Mouse (Mus musculus) stomach, postnatal 0 days (tissue): ENCODE data around the gene Olfr815. TPM values are rescaled to one million over a fixed set of nuclear protein-coding genes. Genes with fewer than 3 reads are reported as not detected.
"Not testable (repeated sequence)": the region's sequence is repeated elsewhere in the genome, so short reads cannot be mapped to it uniquely, and the experiment has no call there.

Experiments
- ATAC-seq: fragments of 200-750 bp; cut with Nextera tagmentation; 2 replicates; pipeline ENCODE4 v1.8.0; 2017; ENCODE audit not compliant: low FRiP score, low TSS enrichment
- DNase-seq: peaks from one replicate; pipeline ENCODE4 v3.0.0-alpha.2; 2016; ENCODE audit warnings: low spot score
- H3K27ac ChIP-seq: fragments of 300-500 bp; sonication (generic); replicated peaks from 2 replicates; pipeline ENCODE4 v1.5.1; 2014; ENCODE audit warnings: mild to moderate bottlenecking, control low read depth
- H3K27me3 ChIP-seq: fragments of 300-500 bp; sonication (generic); 2 replicates; pipeline ENCODE4 v1.6.1; 2014; ENCODE audit warnings: low read length; ENCODE audit not compliant: control insufficient read depth, insufficient read depth
- H3K36me3 ChIP-seq: fragments of 300-500 bp; sonication (generic); 2 replicates; pipeline ENCODE4 v1.6.1; 2014; ENCODE audit warnings: low read length, mixed read lengths; ENCODE audit not compliant: control insufficient read depth, insufficient read depth
- H3K4me1 ChIP-seq: fragments of 300-500 bp; sonication (generic); replicated peaks from 2 replicates; pipeline ENCODE4 v1.6.1; 2014; ENCODE audit warnings: antibody characterized with exemption; ENCODE audit not compliant: control insufficient read depth, insufficient read depth
- H3K4me2 ChIP-seq: fragments of 300-500 bp; sonication (generic); replicated peaks from 2 replicates; pipeline ENCODE4 v1.6.1; 2014; ENCODE audit warnings: low read depth, mild to moderate bottlenecking, control low read depth, moderate library complexity
- H3K4me3 ChIP-seq: fragments of 300-500 bp; sonication (generic); 2 replicates; pipeline ENCODE4 v1.5.1; 2014; ENCODE audit warnings: low read depth, low read length, control low read depth
- H3K9ac ChIP-seq: fragments of 300-500 bp; sonication (generic); 2 replicates; pipeline ENCODE4 v1.6.1; 2014; ENCODE audit warnings: mild to moderate bottlenecking, low read length, control low read depth, mixed read lengths
- H3K9me3 ChIP-seq: fragments of 300-500 bp; sonication (generic); 2 replicates; pipeline ENCODE4 v1.6.1; 2016; ENCODE audit warnings: low read length; ENCODE audit not compliant: control insufficient read depth
- CTCF ChIP-seq: IDR thresholded peaks from 2 replicates; pipeline ENCODE4 v1.5.1; 2016; ENCODE audit warnings: antibody characterized with exemption, low read depth, mild to moderate bottlenecking, moderate library complexity
- EP300 ChIP-seq: optimal IDR thresholded peaks from 2 replicates; pipeline ENCODE3; 2016; ENCODE audit warnings: antibody characterized with exemption
- WGBS: fragments of 180-500 bp; shearing (Covaris S2); extraction: QIAGEN DNeasy Blood & Tissue Kit; methylation state at CpG from one replicate; pipeline ENCODE4 v1.1.7; 2014; 5-methylcytosine and 5-hydroxymethylcytosine counted together
- polyA plus RNA-seq: library from polyadenylated mRNA; unstranded; fragments of >200 nt; fragmentation: Nextera tagmentation; extraction: Ambion mirVana; gene quantifications from 2 replicates; pipeline ENCODE4 v1.2.1, GENCODE M21; 2015

Olfr815 gene
- polyA plus RNA-seq: 0.11 TPM in 1 of 2 replicates, not detected in the other

DNA sequence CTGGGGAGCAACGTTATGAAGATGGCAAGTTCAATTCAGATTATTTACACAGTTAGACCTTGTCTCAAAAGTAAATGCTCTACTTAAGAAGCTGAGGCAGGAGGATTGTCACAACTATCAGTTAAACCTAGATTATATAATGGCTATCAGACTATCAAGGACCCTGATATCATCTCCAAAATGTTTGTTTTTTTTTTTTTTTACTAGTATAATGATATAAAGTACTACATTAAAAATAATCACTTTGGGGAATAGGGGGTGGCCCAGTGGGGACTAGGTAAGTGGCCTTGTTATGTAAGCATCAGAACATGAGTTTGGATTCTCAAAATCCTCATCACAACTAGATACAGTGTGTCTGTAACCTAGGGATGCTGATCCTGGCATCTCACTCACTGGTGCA, at the start of gene Olfr815:
TSS of gene Olfr815 (minus strand) at position 101 of the 400 bp plus-strand sequence.
- H3K9ac ChIP-seq, H3K4me1 ChIP-seq, H3K4me2 ChIP-seq, DNase-seq, H3K9me3 ChIP-seq, ATAC-seq, H3K27ac ChIP-seq, H3K27me3 ChIP-seq, H3K36me3 ChIP-seq, H3K4me3 ChIP-seq: not testable (repeated sequence)
- no CpG with 5 or more reads among the region's 1 CpGs for WGBS

- 88% methylated on average over 2 of the region's 2 CpGs for WGBS
- no peak for ATAC-seq
- no peak for DNase-seq
- Histone ChIP-seq H3K4me2 (no peak within 1 kb of the TSS), H3K27me3 (no peaks in the 10 kb centered on the region), H3K4me1 (no peaks in the 10 kb centered on the region), H3K36me3 (no peaks in the 10 kb centered on the region), H3K27ac (no peak within 1 kb of the TSS), H3K4me3 (no peak within 1 kb of the TSS), H3K9ac (no peak within 1 kb of the TSS), H3K9me3 (no peaks in the 10 kb centered on the region)
- TF ChIP-seq EP300: no peak
- no peak for TF ChIP-seq CTCF
Observed at GRCm38 (mm10) chr10:129949000-129949399, 43.3 kb upstream of the Olfr815 start, which contains the start of gene Olfr818. TSS of gene Olfr818 (minus strand) at chr10:129949100.

DNA sequence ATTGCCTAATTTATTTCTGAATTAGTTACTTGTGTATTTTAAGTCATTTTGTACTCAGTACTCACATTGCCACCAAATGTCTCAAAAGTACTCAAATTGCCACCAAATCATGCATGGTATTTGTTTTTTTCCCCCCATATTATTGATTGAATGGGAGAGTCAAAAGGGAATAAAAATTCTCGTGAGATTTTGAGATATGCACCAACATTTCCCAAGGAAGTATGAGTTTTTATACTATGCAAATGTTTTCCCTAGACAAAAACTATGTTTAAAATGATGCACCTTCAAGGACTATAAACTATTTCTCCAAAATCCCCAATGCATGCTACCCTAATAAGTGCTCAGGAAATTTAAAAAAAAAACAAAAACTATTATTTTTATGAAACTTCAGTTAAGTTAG, 9.8 kb upstream of the Olfr815 start, which contains the start of gene Olfr816:
TSS of gene Olfr816 (minus strand) at position 101 of the 400 bp plus-strand sequence.
- Histone ChIP-seq H3K9ac (no peak within 1 kb of the TSS), H3K9me3 (no peaks in the 10 kb centered on the region), H3K27me3 (no peaks in the 10 kb centered on the region), H3K27ac (no peak within 1 kb of the TSS), H3K4me3 (no peak within 1 kb of the TSS), H3K4me1 (no peaks in the 10 kb centered on the region), H3K4me2 (no peak within 1 kb of the TSS), H3K36me3 (no peaks in the 10 kb centered on the region)
- ATAC-seq (no peak), DNase-seq (no peak)
- 63% methylated on average over 1 of the region's 1 CpGs for WGBS
- TF ChIP-seq EP300: no peak
- TF ChIP-seq CTCF: no peak

- no peaks in the 10 kb centered on the region for H3K36me3 ChIP-seq
- H3K4me2 ChIP-seq: no peak overlapping the region
- WGBS: 89% methylated on average over 7 of the region's 7 CpGs
- no peak for ATAC-seq
- DNase-seq: no peak
- H3K4me1 ChIP-seq: no peaks in the 10 kb centered on the region
- TF ChIP-seq EP300 (no peak), CTCF (no peak)
- H3K9me3 ChIP-seq: no peaks in the 10 kb centered on the region
- H3K27ac ChIP-seq: no peak overlapping the region
- no peaks in the 10 kb centered on the region for H3K27me3 ChIP-seq
- H3K9ac ChIP-seq: no peak overlapping the region
- H3K4me3 ChIP-seq: no peak overlapping the region
Observed at GRCm38 (mm10) chr10:129885934-129886333, 19.7 kb downstream of the Olfr815 start.

DNA sequence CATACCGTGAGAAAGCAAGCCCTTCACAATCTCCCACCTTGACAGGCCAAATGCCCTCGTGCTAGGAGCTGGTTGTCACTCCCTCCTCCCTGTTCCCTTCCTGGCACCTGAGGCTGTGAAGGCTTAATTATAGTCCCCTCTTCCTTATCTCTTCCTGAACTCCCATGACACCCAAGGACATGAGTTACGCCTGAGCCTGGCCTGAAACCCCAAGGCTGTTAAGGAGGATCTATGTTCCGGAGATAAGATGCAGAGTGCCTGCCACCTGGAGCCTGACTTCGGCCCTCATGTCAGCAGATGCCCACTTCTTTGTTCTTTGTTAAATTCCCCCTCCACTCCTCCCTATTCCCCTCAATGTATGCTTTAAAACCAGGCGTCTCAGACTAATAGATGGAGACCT, 20.2 kb downstream of the Olfr815 start:
- H3K4me1 ChIP-seq, H3K4me2 ChIP-seq, H3K9ac ChIP-seq, H3K36me3 ChIP-seq, DNase-seq, H3K27ac ChIP-seq, H3K4me3 ChIP-seq, ATAC-seq, H3K9me3 ChIP-seq, H3K27me3 ChIP-seq: not testable (repeated sequence)
- 68% methylated on average over 6 of the region's 6 CpGs for WGBS

- not testable (repeated sequence) for H3K9me3 ChIP-seq, DNase-seq, H3K27ac ChIP-seq, H3K4me2 ChIP-seq, H3K4me1 ChIP-seq, H3K36me3 ChIP-seq, H3K27me3 ChIP-seq, H3K9ac ChIP-seq, H3K4me3 ChIP-seq, ATAC-seq
- no CpG with 5 or more reads among the region's 1 CpGs for WGBS
Observed at GRCm38 (mm10) chr10:129879751-129880150, 25.9 kb downstream of the Olfr815 start, which contains the start of gene Olfr814. TSS of gene Olfr814 (minus strand) at chr10:129879851.
